9 mouse cellular contexts compared by ENCODE assay signal in the genomic region with DNA sequence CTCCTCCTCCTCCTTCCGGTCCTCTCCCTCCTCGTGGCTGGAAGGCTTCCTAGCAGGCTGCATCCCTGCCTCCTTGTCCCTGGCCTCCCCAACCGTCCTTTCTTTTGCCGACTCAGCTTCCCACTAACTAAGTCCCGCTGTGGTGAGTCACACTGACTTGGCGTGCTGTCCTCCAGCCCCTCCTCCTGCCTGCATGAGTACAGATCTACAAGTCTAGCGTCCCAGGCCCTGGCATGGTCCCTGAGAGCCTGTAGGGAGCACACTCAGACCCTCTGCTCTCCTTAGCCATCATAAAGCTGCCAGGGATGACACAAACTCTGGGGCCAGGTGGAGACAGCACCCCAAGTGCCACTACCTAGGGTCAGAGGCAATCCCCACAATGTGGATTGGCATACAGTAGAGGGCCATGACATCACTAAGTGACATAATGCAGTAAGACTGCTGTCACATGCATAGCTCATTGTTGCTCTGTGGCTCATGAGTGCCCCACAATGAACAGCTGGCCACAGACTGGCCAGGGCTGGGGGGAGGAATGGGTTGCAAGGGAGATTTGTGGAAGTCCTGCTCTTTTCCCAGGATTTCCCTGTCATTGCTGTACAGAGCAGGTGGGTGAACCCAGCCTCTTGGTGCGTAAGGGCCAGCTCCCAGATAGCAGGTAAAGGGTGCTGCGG. TPM values are rescaled to one million over a fixed set of nuclear protein-coding genes. Genes with fewer than 3 reads are reported as not detected.
DNase-seq lines count a peak whose midpoint lies in the region; ATAC-seq lines count a peak whose summit lies in the region.
"Had no signal": no experiment of that assay in that cellular context is flagged by ENCODE, and none has a peak within 500 bp of the region (broad histone marks: within the 10 kb centered on the region; RNA-seq: fewer than 3 reads in every experiment).

No protein-coding gene starts in this region.

- peaks cover 74% of the 10 kb centered on the region for H3K27me3 ChIP-seq in megakaryocyte, embryonic 14.5 days (replicated peaks)

- H3K4me1 ChIP-seq in megakaryocyte, embryonic 14.5 days, result peaks cover 15% of the 10 kb centered on the region

- DNase-seq in adrenal gland, adult 2 months, result peak; percentile 90
- DNase-seq in gastrocnemius, postnatal 36 days, result peak; percentile 56 to 58
- DNase-seq in kidney, postnatal 25 days, result peak; percentile 14 to 59
- no peak for DNase-seq in spleen, postnatal 36 days (ENCODE audit: low spot score in 2 of 2)
- no peak for DNase-seq in embryo, embryonic 10 days (ENCODE audit: low spot score)
- no peak for DNase-seq in embryo, embryonic 9.5 days (ENCODE audit: extremely low spot score)

- ATAC-seq in megakaryocyte, adult 5-6 weeks (ENCODE audit: poor library complexity, severe bottlenecking), result no peak

- intact Hi-C loops in gastrocnemius, postnatal 36 days (cut with DNase I), result no loop called here

- H3K9me3 ChIP-seq in megakaryocyte, embryonic 14.5 days, result no peaks in the 10 kb centered on the region

- H3K36me3 ChIP-seq in megakaryocyte, embryonic 14.5 days (replicated peaks; ENCODE audit: low read length), result no peaks in the 10 kb centered on the region

- peak overlapping the region; percentile 71 for H3K4me3 ChIP-seq in megakaryocyte, embryonic 14.5 days (replicated peaks)

RNA-seq across cellular contexts. Expression of gene Orm1, which starts 28.1 kb away (rescaled TPM):
- polyA plus RNA-seq in megakaryocyte, embryonic 14.5 days (2012; ENCODE audit: insufficient read depth, low replicate concordance), result not detected in 2 replicates
- 18.3 and 25.9 TPM in 2 replicates for total RNA-seq in megakaryocyte, adult 5-6 weeks (2015)
- total RNA-seq in megakaryocyte, adult 5-6 weeks (2017), result 28.3 and 30.2 TPM in 2 replicates
- 10 to 100 TPM; 38.2 to 61.8 TPM for total RNA-seq in adrenal gland, adult 2 months (2021)
- 13.8 and 18.0 TPM in 2 replicates for polyA plus RNA-seq in adrenal gland, adult 2 months (2012; rRNA removed)
- total RNA-seq in gastrocnemius, postnatal 36 days (2021), result under 1 TPM; 0.36 to 0.44 TPM
- polyA plus RNA-seq: intestine, embryonic 14.5 days had no signal

RNA-seq across cellular contexts. Expression of gene Orm3, which starts 39.8 kb away (rescaled TPM):
- polyA plus RNA-seq in megakaryocyte, embryonic 14.5 days (2012; ENCODE audit: insufficient read depth, low replicate concordance), result not detected in 2 replicates
- not detected in 2 replicates for total RNA-seq in megakaryocyte, adult 5-6 weeks (2015)
- not detected in 2 replicates for total RNA-seq in megakaryocyte, adult 5-6 weeks (2017)
- 10 to 100 TPM; 11.7 to 12.3 TPM for total RNA-seq in adrenal gland, adult 2 months (2021)
- 1.8 and 2.2 TPM in 2 replicates for polyA plus RNA-seq in adrenal gland, adult 2 months (2012; rRNA removed)
- total RNA-seq in gastrocnemius, postnatal 36 days (2021), result not detected
- polyA plus RNA-seq: intestine, embryonic 14.5 days had no signal

RNA-seq across cellular contexts. Expression of gene Orm2, which starts 46.0 kb away (rescaled TPM):
- not detected in 2 replicates for polyA plus RNA-seq in megakaryocyte, embryonic 14.5 days (2012; ENCODE audit: insufficient read depth, low replicate concordance)
- not detected in 2 replicates for total RNA-seq in megakaryocyte, adult 5-6 weeks (2015)
- not detected in 2 replicates for total RNA-seq in megakaryocyte, adult 5-6 weeks (2017)
- total RNA-seq in adrenal gland, adult 2 months (2021), result 1 to 10 TPM; 3.9 to 8.2 TPM
- polyA plus RNA-seq in adrenal gland, adult 2 months (2012; rRNA removed), result 0.51 and 1.1 TPM in 2 replicates
- total RNA-seq in gastrocnemius, postnatal 36 days (2021), result under 1 TPM in 1 of 2 experiments, not detected in 1; 0.36 TPM
- polyA plus RNA-seq: intestine, embryonic 14.5 days had no signal

Comparison
In these comparisons a context has a peak if more than half of its experiments do, and no peak if none do; other contexts are left out.
1. DNase-seq: peak in adrenal gland, adult 2 months (single experiment), gastrocnemius, postnatal 36 days (2 of 2) and kidney, postnatal 25 days (2 of 2); none in spleen, postnatal 36 days (0 of 2), embryo, embryonic 10 days (single experiment) and embryo, embryonic 9.5 days (single experiment).
2. RNA of gene Orm1, which starts 28.1 kb away (total RNA-seq): 38.2 to 61.8 TPM in adrenal gland, adult 2 months and 18.3 to 30.2 TPM in megakaryocyte, adult 5-6 weeks; 0.36 to 0.44 TPM in gastrocnemius, postnatal 36 days; every median in the first group is over 10 times any median in the second.
3. RNA of gene Orm3, which starts 39.8 kb away (total RNA-seq): 11.7 to 12.3 TPM in adrenal gland, adult 2 months; not detected in gastrocnemius, postnatal 36 days and not detected in megakaryocyte, adult 5-6 weeks; every median in the first group is over 10 times any median in the second.